Mouse (Mus musculus): ENCODE measurements around the gene Ccnb2.

Gene Ccnb2

DNA sequence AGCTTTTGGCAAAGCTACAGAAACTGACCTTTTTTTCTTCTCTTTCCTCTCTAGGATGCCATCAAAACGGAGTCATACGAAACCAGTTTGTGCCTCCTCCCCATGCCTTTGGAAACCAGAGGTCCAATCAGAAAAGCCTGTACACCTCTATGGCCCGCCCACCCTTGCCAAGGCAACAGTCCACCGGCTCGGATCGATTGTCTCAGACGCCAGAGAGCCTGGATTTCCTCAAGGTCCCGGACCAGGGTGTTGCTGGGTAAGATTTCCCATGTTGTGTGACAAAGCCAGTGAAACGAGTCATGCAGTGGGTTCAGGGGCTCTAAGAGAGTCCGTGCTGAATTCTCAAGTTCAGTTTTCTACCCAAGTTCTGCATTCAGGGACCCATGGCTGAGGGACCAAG, 37.6 kb downstream of the Ccnb2 start:
- DNase-seq = no peak

DNA sequence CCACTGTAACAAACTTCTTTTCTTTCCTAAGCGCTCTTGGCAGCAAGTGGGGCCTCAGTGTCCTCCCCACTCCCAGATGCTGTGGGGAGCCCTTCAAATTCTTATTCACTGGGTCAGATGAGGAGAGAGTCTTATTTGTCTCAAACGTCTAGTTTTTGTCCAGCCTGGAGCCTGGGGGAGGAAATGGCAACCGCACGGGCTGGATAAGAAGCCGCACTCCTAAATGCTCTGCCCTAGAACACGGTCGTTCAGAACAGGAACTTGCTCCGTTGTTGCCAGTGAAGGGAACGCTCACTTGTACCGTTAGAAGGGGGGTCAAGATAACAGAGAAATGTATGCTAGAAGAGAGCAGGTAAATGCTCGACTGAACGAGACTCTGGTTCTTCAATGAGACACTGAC, 39.3 kb downstream of the Ccnb2 start:
- DNase-seq = peak; percentile 2

DNA sequence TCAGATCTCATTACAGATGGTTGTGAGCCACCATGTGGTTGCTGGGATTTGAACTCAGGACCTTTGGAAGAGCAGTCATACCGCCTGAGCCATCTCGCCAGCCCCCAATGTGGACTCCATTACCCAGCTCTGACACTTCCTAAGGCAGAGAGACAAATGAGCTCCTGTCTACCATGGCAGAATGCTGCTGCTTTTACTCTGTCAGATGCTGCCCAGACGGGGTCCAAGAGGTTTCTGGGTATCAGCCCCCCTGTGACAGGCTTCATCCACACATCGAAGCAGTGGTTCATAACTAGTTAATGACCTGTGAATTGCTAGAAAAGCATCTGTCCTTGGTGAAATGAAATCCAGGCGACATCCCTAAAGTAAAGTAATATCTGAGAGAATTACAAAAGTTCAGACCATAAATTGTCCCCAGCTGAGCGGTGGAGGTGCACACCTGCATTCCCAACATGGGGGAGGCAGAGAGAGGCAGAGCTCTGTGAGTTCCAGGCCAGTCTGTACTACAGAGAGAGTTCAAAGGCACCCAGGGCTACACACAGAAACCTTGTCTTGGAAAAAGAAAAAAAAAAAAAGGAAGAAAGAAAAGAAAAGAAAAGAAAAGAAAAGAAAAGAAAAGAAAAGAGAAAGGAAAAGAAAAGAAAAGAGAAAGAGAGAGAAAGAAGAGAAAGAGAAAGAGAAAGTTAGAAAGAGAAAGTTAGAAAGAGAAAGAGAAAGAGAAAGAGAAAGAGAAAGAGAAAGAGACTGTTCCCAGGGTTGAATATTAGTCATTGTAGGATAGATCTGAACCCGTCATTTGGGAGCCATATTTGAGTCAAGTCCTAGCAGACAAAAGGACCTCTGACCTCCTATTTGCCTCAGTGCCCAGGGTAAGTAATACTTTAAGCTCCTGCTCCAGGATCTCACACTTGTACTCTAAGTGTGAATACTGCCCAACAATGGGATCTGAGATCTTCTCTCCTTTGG, 41.6 kb downstream of the Ccnb2 start:
- DNase-seq = no peak

- DNase-seq = no peak
Observed at GRCm38 (mm10) chr9:70371638-70372037, 49.7 kb downstream of the Ccnb2 start.

GRCm38 (mm10) chr9:70366898-70367297, 54.4 kb downstream of the Ccnb2 start:
- peak; percentile 2 for DNase-seq

- no peak for DNase-seq
Observed at GRCm38 (mm10) chr9:70365915-70366314, 55.4 kb downstream of the Ccnb2 start.

DNA sequence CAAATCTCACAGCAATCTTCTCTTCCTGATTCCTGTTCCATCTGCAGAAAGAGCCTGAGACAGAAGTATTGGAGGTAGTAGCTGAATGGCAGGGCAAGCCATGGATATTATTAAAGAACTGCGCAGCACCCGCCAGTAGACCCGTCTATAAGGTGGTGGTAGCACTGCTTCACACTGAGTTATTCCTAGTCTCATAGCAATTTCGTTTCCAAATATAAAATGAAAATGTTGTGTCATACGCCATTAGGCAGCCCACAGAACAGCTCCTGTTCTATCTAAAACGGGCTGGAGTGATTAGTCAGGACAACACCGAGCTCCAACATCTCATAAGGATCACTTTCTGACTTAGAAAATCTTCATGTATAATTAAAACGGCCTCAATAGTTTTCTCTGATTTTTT, 56.6 kb downstream of the Ccnb2 start:
- no peak for DNase-seq

DNA sequence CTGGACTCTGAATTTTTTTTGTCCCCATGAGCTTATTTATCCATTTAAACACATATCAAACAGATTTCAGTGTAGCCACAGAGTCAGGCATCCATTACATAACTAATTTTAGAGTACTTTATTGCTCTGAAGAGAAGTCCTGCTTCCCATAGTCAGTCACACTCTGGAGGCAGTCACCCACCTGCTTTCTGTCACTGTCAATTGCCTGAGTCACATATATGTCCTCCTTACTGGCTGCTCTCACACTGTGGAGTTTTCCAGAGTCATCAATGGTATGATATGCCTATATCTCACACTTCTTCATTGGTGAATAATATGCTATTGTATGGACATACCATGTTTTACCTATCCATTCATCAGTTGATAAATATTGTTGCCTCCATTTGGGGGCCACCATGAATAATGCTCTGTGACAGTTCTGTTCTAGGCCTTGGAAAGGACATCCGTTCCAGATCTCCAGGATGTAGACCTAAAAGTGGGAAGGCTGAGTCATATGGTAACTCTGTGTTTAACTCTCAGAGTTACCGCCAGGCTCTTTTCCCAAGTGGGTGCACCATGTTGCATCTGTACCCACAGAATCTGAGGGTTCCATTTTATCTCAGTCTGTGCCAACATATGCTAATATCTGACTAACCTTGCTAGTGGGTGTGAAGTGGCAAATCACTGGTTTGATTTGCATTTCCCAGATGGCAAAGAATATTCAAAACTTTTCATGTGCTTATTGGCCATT, 61.8 kb downstream of the Ccnb2 start:
- DNase-seq = no peak
